Mouse (Mus musculus) left cerebral cortex, adult 9 months (tissue): ENCODE measurements at regions not wholly inside any gene's neighbourhood (a gene's known extent, or its start where the extent isn't known, plus 50 kb on each side); places are given as distances from the start of the nearest gene placed in this dataset.

Experiments used
- DNase-seq, 2 experiments: peaks; one replicate each; pipeline ENCODE4 v3.0.0; 2022; ENCODE audit warnings: low spot score in 2 of 2

GRCm38 (mm10) chr4:72688842-72689241 is 163.6 kb downstream of the Aldoart1 start:
- no peak for DNase-seq

DNA sequence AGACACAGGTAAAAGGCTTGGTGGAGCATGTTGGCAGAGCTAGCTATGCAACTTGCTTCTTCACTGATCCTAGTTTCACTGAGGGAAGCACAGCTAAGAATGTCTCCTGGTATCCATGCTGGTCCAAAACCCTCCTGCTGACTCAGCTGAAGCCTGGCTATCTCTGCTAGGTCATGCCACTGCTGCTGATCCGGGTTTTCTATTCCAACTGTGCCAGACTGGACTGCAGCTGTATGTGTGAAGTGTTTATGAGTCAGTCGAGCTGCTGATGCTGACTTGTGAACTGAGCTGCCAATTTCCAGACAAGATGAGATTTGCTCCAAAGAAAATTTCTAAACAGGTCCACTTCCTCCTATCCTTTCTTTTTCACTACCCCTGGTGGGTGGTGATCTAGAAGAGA is 178.4 kb downstream of the Aldoart1 start:
- no peak for DNase-seq

DNA sequence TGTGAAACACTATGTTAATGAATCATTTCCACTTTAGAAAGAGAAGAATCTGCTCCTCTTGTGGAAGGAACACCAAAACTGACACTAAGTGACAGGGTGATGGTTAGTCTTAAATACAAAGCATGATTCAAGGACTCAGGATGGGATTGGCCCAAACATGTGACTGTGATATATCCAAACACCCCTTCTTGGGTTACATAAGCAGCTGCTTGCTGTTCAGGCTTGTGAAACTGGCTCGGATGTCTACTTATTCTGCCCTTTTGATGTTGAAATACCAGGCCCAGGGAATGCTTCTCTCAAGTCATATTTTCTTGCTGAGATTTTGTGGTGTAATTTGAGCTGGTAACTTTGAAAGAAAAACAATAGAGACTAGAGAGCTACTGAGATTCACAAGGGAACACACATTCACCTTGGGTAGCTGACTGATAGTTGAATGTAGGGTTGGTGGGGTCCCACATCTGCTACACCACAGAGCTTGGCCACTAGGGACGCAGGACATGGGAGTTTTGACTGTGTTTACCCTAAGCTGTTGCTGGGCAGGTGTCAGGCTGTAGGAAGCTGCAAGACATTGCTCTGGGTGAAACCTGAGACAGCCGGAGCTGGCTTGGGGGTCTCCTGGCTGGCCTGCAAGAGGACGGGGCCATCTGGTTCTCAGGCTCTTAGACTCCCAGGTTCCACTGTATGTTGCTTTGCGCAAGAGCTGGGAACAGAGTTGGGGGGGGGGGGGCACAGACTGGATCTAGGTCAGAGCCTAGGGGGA is 180.6 kb downstream of the Aldoart1 start:
- no peak for DNase-seq

DNA sequence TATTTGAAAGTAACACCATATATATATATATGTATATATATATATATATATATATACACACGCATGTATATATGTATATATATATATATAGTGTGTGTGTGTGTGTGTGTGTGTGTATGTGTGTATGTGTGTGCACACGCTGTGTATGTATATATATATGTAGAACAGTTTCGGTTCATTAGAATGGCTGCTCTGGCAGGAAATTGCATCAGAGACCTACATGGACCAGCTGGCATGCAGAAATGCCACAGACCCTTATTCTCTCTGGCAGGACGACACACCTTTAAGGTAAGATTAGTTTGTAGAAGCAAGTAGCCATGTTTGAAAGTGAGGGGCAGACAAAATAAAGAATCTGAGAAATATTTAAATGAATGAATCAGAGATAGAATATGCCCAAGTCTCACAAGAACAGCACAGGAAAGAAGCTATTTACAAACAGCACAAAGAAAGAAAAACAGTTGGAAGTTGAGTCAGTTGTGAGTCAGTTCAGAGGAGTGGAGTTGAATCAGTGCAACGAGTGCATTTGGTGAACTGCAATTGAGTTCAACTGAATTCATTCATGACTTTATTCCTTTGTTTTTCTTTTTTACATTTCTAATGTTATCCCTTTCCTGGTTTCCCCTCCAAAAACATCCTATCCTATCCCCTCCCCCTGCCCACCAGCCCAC is 182.5 kb downstream of the Aldoart1 start:
- no peak for DNase-seq

DNA sequence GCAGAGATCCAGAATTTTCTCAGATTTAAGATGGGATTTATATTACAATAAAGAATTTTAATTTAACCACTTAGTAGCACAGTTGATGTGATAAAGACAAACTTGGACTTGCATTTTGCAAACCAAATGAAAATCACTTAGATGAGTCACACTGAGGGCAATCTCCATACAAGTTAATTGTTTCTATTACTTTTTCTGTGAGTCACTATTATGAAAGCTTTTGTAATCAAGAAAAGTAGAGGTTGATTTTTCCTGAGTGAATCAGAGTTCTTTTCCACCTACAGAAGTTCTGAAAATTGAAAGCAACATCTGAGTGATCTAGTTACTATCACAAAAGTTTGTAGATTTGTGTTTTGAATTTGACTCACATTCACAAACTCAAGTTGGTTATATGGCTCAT is 188.1 kb downstream of the Aldoart1 start:
- DNase-seq: no peak

DNA sequence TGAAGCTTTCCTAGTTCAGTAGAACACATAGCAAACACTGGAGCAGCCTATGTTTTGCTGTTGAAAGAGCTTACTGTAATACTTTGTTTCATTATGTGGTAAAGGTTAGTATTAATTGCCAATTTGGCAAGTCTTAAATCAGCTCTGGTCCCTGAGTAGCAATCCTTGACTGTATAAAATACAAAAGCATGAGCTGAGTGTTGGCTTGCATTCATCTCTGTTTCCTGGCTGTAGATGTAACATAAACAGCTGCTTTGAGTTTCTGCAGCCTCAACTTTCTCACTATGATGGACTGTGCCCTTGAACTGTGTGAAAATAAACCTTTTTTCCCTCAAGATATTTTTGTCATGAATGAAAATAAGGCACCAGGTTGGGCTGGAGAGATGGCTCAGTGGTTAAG is 190.0 kb downstream of the Aldoart1 start:
- DNase-seq: no peak

GRCm38 (mm10) chr4:72656206-72656605 is 196.2 kb downstream of the Aldoart1 start:
- no peak for DNase-seq

- no peak for DNase-seq
Observed at GRCm38 (mm10) chr4:72647130-72647529, 205.3 kb downstream of the Aldoart1 start.

DNA sequence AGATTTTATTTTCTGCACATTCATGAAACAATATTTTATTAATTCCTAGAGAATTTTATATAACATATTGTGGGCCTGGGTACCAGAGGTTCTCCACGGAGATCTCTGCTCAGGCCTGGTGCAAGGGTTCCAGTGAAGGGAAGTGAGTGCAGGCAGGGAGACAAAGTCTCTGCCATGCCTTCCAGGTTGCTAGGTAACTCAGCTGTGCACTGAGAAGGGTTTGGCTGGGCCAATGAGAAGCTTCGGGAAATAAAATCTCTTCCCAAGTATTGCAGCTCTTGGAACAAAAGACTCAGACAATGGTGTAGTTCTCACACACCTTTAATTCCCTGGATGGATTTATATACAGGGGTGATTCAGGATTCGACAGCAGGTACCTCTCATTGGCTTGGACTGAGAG is 223.0 kb downstream of the Aldoart1 start:
- no peak for DNase-seq

GRCm38 (mm10) chr4:72627219-72627930 is 225.1 kb downstream of the Aldoart1 start:
- no peak for DNase-seq

DNA sequence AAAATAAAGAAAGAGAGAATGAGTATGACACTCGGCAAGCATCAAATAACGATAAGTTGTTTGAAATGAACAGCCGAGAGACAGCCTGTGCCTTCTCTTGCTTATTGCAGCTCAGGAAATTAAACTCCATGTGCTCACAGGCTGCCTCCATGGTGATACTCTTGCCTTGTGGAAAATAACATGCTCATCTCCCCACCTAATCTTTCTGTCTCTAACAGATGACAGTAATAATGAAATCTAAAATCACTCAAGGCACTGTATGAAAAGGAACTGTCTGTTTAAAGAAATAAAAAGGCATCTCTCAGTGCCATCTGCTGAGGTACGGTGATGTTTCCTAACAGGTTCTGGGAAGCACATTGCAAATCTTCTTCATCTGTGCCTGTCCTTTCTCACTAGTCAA is 247.3 kb downstream of the Aldoart1 start:
- no peak for DNase-seq

GRCm38 (mm10) chr4:72595494-72595893 is 256.9 kb downstream of the Aldoart1 start:
- no peak for DNase-seq

- DNase-seq: no peak
Observed at GRCm38 (mm10) chr4:72592129-72592528, 260.3 kb downstream of the Aldoart1 start.

DNA sequence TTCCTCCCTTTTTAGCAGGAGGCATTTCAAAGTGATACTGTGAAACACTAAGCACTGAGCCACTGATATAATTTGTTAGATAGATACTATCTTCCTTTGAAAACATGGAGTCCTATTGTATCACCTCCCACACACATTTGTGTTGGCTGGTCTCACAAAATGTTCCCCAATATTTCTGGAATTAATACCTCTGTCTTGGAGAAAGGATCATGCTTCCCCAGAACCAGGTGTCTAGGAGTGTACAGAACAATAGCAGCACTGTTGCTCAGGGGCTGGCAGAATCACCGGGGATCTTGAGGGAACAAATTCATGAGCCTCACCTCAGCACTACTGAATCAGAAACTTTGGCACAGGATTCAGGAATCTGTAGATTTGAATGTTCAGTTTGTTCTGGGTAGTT is 277.5 kb downstream of the Aldoart1 start:
- no peak for DNase-seq

- DNase-seq: no peak
Observed at GRCm38 (mm10) chr4:72571924-72572323, 280.5 kb downstream of the Aldoart1 start.

DNA sequence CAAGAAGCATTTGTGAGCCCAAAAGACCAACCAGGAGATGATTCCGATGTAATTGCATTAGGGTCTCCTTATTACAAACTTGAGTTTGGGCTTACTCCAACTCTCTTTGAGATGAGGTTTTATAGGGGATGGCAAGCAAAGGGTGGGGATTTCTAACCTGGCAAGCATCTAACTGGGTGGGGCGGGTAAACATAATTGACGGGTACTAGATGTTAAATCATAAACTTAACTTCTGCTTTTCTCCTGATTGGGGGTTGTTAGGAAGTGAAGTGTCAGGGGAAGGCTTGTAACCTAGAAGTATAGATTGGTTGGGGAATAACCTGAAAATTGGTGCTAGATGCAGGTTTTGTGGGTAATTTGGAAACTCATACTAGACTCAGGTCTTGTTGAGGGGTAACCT is 287.2 kb downstream of the Aldoart1 start:
- DNase-seq: no peak

DNA sequence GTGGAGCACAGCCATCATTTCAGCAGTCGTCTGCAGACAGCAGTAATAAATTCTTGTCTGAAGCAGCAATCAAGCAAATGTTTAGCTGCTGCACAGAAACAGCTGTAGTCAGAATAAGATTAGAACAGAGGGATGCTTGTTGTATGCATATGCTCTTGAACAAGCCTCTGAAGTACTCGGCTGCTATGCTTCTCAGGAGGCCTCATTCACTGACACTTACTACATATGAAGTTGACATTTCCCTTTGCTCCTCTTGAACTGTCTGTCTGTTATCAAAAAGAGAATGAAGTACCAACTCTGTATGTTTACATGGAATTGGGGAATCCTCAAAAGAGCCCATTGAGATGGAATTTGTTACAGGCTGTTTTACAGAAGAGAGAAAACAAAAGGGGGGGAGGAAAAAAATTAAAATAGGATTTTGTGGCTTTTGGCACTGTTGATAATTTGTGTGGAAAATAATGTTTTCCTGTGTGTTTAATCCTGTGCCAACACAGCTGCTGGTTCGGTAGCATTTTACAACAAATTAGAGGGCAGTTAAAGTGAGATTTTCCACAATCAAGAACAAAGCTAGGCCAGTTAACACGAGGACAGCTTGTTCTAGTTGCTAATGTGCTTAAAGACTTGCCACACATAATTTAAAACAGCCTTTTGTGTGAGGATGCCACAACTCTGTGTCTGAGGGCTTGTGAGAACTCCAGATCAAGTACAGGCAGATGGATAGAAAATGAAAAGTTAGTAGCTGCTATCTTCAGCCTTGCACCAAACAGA is 289.3 kb downstream of the Aldoart1 start:
- DNase-seq: peak in 1 of 2 experiments; percentile 1

DNA sequence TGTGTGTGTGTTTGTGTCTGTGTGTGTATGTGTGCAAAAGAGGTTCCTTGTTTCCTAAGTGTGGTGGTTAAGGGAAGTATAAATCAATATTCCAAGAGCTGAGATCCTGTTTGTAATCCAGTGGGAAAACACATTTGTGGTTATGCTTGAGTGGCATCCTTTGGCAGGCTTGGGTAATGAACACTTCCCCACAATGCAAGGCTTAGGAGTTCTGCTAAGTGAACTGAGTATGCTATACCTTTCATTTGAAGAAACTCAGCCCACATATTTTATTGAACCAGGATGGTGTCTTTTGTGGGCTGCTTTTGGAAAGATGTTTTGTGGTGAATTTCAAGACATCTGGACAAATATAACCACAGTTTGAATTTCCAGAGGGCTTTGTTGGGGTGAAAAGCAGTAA is 298.2 kb downstream of the Aldoart1 start:
- no peak for DNase-seq

- no peak for DNase-seq
Observed at GRCm38 (mm10) chr4:72534563-72534962, 317.9 kb downstream of the Aldoart1 start.

DNA sequence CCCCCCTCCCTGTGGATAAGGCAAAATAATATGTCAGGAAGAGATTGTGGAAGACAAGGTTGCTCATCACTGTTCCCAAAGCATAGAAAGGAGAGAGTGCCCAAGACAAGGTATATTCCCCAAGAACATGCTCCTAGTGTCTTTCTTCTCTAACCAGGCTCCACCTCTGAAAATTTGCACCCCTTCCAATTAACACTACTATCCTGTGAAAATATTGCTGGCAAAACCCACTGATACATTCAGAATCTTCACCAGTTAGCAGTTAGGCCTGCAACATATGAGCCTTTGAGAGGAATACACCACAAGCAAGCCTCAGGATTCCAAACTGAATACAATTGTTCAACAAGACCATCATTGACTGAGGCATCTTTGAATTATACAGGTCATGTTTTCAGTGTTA is 323.9 kb upstream of the Tle1 start:
- no peak for DNase-seq

GRCm38 (mm10) chr4:72524100-72524499 is 323.4 kb upstream of the Tle1 start:
- peak; percentile 8 to 64 for DNase-seq

GRCm38 (mm10) chr4:72511220-72511619 is 310.5 kb upstream of the Tle1 start:
- no peak for DNase-seq
